Mouse (Mus musculus) ovary, postnatal 10 days (tissue): Measurements from ENCODE around the gene Cbx1.
"Not testable (repeated sequence)": the region's sequence is repeated elsewhere in the genome, so short reads cannot be mapped to it uniquely, and the experiment has no call there.

ENCODE experiments used
- DNase-seq: peaks from one replicate; pipeline ENCODE4 v3.0.0; 2022; ENCODE audit warnings: low spot score

The Cbx1 gene

GRCm38 (mm10) chr11:96839428-96839827, 50.5 kb downstream of the Cbx1 start:
- no peak for DNase-seq

GRCm38 (mm10) chr11:96839877-96840276, 51.0 kb downstream of the Cbx1 start:
- DNase-seq, result no peak

DNA sequence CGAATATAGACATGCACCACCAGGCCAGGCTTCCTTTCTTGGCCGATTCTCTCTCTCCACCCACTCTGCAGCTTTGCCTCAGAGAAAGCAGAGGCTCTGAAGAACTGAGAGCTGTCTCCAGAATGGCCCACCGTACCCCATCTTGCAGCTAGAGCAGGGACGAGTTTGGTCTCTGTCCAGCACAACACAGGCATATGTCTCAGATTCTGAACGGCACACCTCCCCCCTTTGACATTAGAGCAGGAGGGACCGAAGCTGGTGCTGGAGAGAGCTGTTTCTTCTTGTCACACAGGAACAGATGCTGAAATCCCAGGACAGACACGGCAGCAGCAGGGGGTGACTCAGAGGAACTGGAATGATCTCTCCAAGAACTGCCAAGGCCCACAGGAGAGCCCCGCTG, 51.4 kb downstream of the Cbx1 start:
- no peak for DNase-seq

GRCm38 (mm10) chr11:96843627-96844026, 54.7 kb downstream of the Cbx1 start:
- no peak for DNase-seq

GRCm38 (mm10) chr11:96847240-96847639, 58.3 kb downstream of the Cbx1 start:
- DNase-seq, result no peak

DNA sequence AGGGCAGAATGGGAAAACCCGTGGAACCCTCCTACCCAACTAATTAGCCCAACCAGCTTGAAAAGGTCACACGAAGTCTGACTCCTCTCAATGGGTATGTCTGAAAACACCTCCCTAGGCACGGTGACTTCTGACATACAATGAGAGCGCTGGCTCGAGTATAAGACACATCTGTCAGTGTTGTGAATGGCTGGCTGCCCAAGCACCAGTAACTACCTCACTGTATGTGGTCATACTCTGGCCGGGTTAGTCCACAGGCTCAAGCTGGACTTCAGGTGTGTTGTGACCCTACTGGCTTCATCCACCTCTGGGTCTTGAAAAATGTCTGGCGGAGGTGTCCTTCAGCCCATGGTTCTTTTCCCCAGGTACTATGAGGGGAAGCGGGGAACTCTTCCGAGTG, 59.8 kb downstream of the Cbx1 start:
- DNase-seq, result no peak

- DNase-seq, result not testable (repeated sequence)
These were observed 60.2 kb downstream of the Cbx1 start for GRCm38 (mm10) chr11:96849145-96849544.

GRCm38 (mm10) chr11:96849681-96850467, 60.9 kb downstream of the Cbx1 start, which contains the start of gene Copz2:
Copz2 (plus strand) TSS chr11:96849870.
- peak; percentile 45 for DNase-seq

DNA sequence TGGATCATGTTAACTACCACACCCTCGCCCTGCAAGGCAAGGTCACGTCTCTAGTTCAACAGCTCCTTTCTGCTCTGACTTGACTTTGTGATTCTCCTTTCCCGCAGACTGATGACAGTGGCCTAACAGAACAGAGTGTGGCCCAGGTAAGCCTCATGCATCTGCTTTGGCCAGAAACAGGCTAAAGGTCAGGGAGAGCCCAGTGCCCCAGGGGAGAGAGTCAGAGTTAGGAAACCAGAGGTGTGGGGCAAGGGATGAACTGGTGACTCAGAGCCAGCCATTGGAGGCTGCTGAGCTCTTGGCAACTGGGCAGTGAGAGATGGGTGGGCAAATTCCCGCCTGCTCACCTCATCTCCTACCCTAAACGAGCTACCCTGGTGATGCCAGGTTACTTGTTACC, 68.5 kb downstream of the Cbx1 start:
- no peak for DNase-seq
